Mouse (Mus musculus) midbrain, embryonic 14.5 days (tissue): ENCODE data around the gene Tradd. TPM values are rescaled to one million over a fixed set of nuclear protein-coding genes. Genes with fewer than 3 reads are reported as not detected.
A peak's percentile ranks its signal among the peaks of the same experiment; 100 is the strongest.

Experiments used
- ATAC-seq: fragments of 200-750 bp; cut with Nextera tagmentation; 2 replicates; pipeline ENCODE4 v1.8.0; 2017; ENCODE audit warnings: moderate number of reproducible peaks, moderate library complexity; ENCODE audit not compliant: low FRiP score, low TSS enrichment
- DNase-seq: peaks from one replicate; pipeline ENCODE4 v3.0.0-alpha.2; 2015
- H3K27ac ChIP-seq: fragments of 300-500 bp; sonication (generic); replicated peaks from 2 replicates; pipeline ENCODE4 v1.5.1; 2014; ENCODE audit warnings: mild to moderate bottlenecking, low read depth, low read length, moderate library complexity
- H3K27me3 ChIP-seq: fragments of 300-500 bp; sonication (generic); 2 replicates; pipeline ENCODE4 v1.6.1; 2014; ENCODE audit warnings: low read length, control low read depth, mixed read lengths; ENCODE audit not compliant: control insufficient read depth, insufficient read depth
- H3K36me3 ChIP-seq: fragments of 300-500 bp; sonication (generic); 2 replicates; pipeline ENCODE4 v1.6.1; 2014; ENCODE audit warnings: low read length, control low read depth; ENCODE audit not compliant: control insufficient read depth, insufficient read depth
- H3K4me1 ChIP-seq: fragments of 300-500 bp; sonication (generic); 2 replicates; pipeline ENCODE4 v1.6.1; 2014; ENCODE audit warnings: mild to moderate bottlenecking, antibody characterized with exemption, low read length, control low read depth; ENCODE audit not compliant: control insufficient read depth, insufficient read depth
- H3K4me2 ChIP-seq: fragments of 300-500 bp; sonication (generic); 2 replicates; pipeline ENCODE4 v1.6.1; 2014; ENCODE audit warnings: mild to moderate bottlenecking, low read length, moderate library complexity
- H3K4me3 ChIP-seq: fragments of 300-500 bp; sonication (generic); replicated peaks from 2 replicates; pipeline ENCODE4 v1.5.1; 2014; ENCODE audit warnings: low read depth, low read length
- H3K9ac ChIP-seq: fragments of 300-500 bp; sonication (generic); replicated peaks from 2 replicates; pipeline ENCODE4 v1.6.1; 2014; ENCODE audit warnings: mild to moderate bottlenecking, low read length, moderate library complexity
- H3K9me3 ChIP-seq: fragments of 300-500 bp; sonication (generic); 2 replicates; pipeline ENCODE4 v1.6.1; 2016; ENCODE audit warnings: low read length, control low read depth, mixed read lengths; ENCODE audit not compliant: control insufficient read depth
- WGBS: fragments of 180-500 bp; shearing (Covaris S2); extraction: QIAGEN DNeasy Blood & Tissue Kit; methylation state at CpG from one replicate; pipeline ENCODE4 v1.1.7; 2014; 5-methylcytosine and 5-hydroxymethylcytosine counted together
- polyA plus RNA-seq: library from polyadenylated mRNA; unstranded; fragments of >200 nt; fragmentation: Nextera tagmentation; extraction: Ambion mirVana; gene quantifications from 2 replicates; pipeline ENCODE4 v1.2.1, GENCODE M21; 2014

Gene Tradd
- polyA plus RNA-seq, 1 experiment from 2014 or later, result 15.0 TPM

DNA sequence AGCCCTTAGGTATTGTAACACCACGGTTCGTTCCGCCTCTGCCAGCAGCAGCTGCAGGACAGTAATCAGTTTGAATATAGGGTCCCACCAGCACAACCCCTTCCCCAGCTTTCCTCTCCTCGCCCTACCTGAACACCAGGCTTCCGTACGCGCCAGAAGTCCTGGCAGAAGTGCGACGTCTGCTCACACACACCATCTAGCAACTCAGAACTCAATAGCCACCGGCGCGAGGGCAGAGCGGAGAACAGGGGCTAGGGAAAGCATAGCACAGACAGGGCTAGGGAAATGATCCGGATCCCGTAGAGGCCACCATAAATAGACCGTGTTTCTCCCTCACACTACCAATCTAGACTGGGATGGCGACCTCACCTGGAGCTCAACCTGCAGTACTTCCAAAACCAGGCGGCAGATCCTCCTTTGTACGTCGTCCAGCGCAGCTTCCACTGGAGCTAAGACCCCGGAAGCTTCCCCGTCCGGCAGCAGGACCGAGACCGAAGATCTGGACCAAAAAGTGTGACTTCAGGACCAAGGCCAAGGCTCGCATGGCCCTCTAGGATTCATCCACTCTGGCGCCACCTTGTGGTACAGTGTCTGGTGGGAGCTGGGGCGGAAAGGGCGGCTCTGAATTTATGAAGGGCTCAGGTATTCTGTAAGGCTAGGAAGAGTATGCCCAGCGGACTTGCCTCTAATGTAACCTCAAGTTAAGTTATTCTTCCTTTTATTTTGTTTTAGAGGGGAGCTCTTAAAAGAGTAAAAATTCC is 26.3 kb upstream of the Tradd start:
- DNase-seq (peak; percentile 90), ATAC-seq (no peak)
- Histone ChIP-seq H3K9me3 (no peaks in the 10 kb centered on the region), H3K27ac (no peak overlapping the region), H3K4me3 (peak overlapping the region; percentile 49), H3K9ac (peak overlapping the region; percentile 7; the same call in 1 of the 2 replicates), H3K27me3 (peaks cover 10% of the 10 kb centered on the region; the same call in 1 of the 2 replicates), H3K4me1 (peaks cover 38% of the 10 kb centered on the region), H3K36me3 (no peaks in the 10 kb centered on the region), H3K4me2 (peak overlapping the region; percentile 67)
- 4% methylated on average over 31 of the region's 31 CpGs for WGBS

DNA sequence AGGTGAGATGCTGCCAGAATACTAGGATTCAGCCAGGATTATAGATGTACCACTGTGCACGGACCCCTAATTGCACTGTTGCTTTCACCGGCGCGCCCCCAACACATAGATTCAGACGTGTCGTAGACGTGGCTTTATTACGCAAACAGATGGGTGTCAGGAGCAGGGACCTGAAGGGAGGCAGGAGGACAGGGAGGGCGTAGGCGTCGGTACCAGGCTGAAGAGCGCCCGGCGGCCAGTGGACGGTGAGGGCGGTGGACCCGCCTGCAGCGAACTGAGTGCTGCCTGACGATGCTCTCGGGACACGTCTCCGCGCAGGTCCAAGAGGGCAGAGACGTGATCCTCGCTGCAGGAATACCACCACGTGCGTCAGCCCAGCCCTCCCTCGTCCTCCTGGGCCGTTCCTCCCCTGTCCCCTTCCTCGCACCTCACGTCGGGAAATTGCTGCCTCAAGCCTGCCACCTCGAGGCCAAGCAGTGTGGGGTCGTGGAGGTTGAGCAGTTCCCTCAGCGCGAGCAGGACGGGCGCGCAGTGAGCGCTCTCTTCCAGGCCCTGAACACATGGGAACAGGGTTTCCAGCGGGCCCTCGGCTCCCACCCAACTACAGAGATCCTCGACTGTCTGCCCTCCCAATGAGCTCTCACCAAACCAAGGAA is 25.5 kb upstream of the Tradd start, which contains the start of gene 4931428F04Rik:
TSS of gene 4931428F04Rik (minus strand) at position 60 of the 656 bp plus-strand sequence.
- peak within 1 kb of the TSS; percentile 94 for H3K27ac ChIP-seq
- ATAC-seq (peak; percentile 43), DNase-seq (peak; percentile 76)
- H3K4me2 ChIP-seq, result peak within 1 kb of the TSS; percentile 67
- H3K4me3 ChIP-seq, result peak within 1 kb of the TSS; percentile 49
- peaks cover 10% of the 10 kb centered on the region; the same call in 1 of the 2 replicates for H3K27me3 ChIP-seq
- WGBS, result 1% methylated on average over 43 of the region's 43 CpGs
- H3K9ac ChIP-seq, result peak within 1 kb of the TSS; percentile 66
- peaks cover 42% of the 10 kb centered on the region for H3K4me1 ChIP-seq
- no peaks in the 10 kb centered on the region for H3K9me3 ChIP-seq
- H3K36me3 ChIP-seq, result peaks cover 8% of the 10 kb centered on the region

DNA sequence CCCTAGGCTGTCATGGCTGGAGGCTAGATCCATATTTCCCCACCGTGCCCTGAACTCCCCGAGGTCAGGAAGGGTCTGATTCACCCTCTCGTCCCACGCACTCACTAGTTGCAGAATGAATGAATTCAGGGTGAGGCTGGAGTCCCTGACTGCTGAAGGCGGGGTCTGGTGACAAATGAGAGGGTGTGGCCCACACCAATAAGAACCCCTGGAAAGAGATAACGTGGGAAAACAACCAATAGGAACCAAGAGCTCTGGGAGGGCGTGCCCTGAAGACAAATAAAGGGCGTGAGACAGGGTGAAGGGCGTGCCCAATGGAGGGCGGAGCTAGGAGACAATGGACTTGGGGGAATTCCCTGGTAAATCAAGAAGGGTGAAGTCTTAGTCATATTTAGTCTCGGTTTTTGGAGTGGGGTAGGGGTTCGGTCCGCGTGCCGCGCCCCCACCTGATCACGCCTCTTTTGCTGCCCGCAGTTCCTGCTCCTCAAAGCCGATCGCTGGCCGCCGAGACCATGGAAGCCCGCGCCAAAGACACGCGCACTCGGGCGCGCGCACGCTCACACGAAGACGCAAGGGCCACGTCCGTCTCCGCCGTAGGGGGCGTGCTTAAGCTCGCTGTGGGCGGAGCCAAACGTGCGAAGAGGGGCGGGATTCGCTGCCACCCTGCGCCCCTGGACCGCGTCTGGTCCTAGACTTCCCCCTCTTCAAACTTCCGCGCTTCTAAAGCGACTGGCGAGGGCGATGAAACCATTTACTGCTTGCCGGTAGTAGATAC is 24.7 kb upstream of the Tradd start:
- Histone ChIP-seq H3K27me3 (peaks cover 10% of the 10 kb centered on the region; the same call in 1 of the 2 replicates), H3K4me3 (peak overlapping the region; percentile 49), H3K9ac (peak overlapping the region; percentile 66), H3K4me2 (peak overlapping the region; percentile 67), H3K4me1 (peaks cover 42% of the 10 kb centered on the region), H3K9me3 (no peaks in the 10 kb centered on the region), H3K27ac (peak overlapping the region; percentile 94), H3K36me3 (peaks cover 14% of the 10 kb centered on the region)
- DNase-seq (peak; percentile 100), ATAC-seq (peak; percentile 93)
- under 1% methylated on average over 53 of the region's 53 CpGs for WGBS

DNA sequence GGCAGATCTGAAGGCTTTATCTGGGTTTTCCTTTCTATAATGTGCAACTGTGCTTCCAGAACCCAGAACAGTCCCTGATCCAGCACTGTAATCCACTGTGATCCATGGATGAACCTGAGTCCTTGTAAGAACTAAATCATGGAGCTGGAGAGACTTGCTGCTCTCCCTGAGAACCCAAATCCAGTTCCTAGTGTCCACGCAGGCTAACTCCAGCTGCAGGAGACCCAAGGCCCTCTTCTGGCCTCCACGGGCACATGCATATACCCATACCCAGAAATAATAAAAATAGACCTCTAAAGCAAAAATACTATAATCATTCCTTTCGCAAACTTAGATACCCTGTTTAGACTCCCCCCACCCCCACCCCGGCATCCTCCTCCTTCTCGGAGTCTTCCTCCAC is 23.8 kb upstream of the Tradd start:
- 87% methylated on average over 5 of the region's 5 CpGs for WGBS
- peak overlapping the region; percentile 49 for H3K4me3 ChIP-seq
- no peaks in the 10 kb centered on the region for H3K9me3 ChIP-seq
- peak overlapping the region; percentile 66 for H3K9ac ChIP-seq
- peaks cover 10% of the 10 kb centered on the region; the same call in 1 of the 2 replicates for H3K27me3 ChIP-seq
- H3K4me2 ChIP-seq, result peak overlapping the region; percentile 67
- H3K36me3 ChIP-seq, result peaks cover 20% of the 10 kb centered on the region
- no peak for ATAC-seq
- DNase-seq, result no peak
- H3K4me1 ChIP-seq, result peaks cover 42% of the 10 kb centered on the region
- peak overlapping the region; percentile 94 for H3K27ac ChIP-seq

DNA sequence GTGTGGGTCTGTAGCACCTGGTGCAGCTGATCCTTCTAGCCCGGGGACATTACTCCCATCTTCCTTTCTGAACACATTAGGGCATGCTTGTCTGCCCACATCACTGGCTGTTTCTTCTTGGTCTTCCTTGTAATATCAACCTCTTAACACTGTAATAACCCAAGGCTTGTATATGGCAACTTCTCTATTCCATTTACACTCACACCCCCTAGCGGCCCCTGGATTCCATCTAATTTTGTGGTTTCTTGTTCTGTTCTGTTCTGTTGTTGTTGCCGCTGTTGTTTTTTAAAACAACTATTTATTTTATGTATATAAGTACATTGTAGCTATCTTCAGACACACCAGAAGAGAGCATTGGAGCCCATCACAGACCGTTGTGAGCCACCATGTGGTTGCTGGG is 22.5 kb upstream of the Tradd start:
- 88% methylated on average over 4 of the region's 4 CpGs for WGBS
- peak overlapping the region; percentile 67 for H3K4me2 ChIP-seq
- ATAC-seq (no peak), DNase-seq (no peak)
- peaks cover 42% of the 10 kb centered on the region for H3K4me1 ChIP-seq
- no peak overlapping the region for H3K4me3 ChIP-seq
- peak overlapping the region; percentile 20; the same call in 1 of the 2 replicates for H3K9ac ChIP-seq
- no peaks in the 10 kb centered on the region for H3K9me3 ChIP-seq
- peaks cover 34% of the 10 kb centered on the region for H3K36me3 ChIP-seq
- H3K27me3 ChIP-seq, result peaks cover 10% of the 10 kb centered on the region; the same call in 1 of the 2 replicates
- no peak overlapping the region for H3K27ac ChIP-seq

DNA sequence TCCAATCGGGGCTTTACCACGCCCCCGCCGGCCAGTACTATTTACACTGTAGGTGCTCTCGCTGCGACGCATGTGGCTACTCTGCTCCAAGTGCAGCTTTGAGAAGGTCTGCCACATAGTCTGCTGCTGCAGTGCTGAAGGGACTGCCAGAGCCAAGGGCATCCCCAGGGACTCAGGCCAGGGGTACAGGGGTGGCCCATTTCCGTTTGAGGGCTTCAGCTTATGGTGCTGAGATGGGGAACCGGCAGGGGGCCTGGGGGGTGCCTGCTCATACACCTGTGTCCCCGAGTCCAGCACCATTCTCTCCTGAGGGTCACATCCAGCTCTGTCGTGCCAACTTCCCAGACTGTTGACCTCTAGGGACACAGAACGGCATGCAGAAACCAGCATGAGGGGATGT is 21.1 kb upstream of the Tradd start:
- no peak overlapping the region for H3K9ac ChIP-seq

DNA sequence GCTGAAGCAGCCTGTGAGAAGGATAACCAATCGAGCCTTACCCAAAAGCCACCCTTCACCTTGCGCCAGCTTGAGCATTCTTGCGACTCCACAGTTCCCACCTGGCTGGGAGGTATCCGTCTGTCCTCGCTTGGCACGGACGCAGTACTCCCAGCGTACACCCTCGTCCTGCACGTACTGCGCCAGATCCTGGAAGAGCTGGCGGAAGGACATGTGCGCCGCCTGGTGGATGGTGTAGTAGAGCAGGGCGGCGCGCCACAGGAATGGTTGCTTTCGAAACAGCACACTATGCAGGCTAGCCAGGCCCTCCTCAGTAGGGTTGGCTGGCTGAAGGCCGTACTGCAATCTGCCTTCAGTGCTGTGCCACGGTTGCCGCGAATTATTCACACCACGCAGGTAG is 18.7 kb upstream of the Tradd start:
- H3K4me3 ChIP-seq, result no peak overlapping the region
- 24% methylated on average over 23 of the region's 23 CpGs for WGBS
- no peak overlapping the region for H3K27ac ChIP-seq
- no peaks in the 10 kb centered on the region for H3K9me3 ChIP-seq
- peaks cover 19% of the 10 kb centered on the region; the same call in 1 of the 2 replicates for H3K27me3 ChIP-seq
- ATAC-seq (no peak), DNase-seq (peak; percentile 44)
- H3K36me3 ChIP-seq, result peaks cover 53% of the 10 kb centered on the region
- H3K4me1 ChIP-seq, result peaks cover 34% of the 10 kb centered on the region
- no peak overlapping the region for H3K4me2 ChIP-seq
- H3K9ac ChIP-seq, result no peak overlapping the region

More for the DNA sequence above, 21.1 kb upstream of the Tradd start:
- WGBS, result 52% methylated on average over 12 of the region's 12 CpGs
- Histone ChIP-seq H3K36me3 (peaks cover 44% of the 10 kb centered on the region), H3K9me3 (no peaks in the 10 kb centered on the region), H3K4me2 (peak overlapping the region; percentile 17; the same call in 1 of the 2 replicates), H3K27me3 (peaks cover 3% of the 10 kb centered on the region; the same call in 1 of the 2 replicates), H3K4me1 (peaks cover 39% of the 10 kb centered on the region), H3K4me3 (no peak overlapping the region), H3K27ac (no peak overlapping the region)
- no peak for ATAC-seq
- DNase-seq, result no peak

DNA sequence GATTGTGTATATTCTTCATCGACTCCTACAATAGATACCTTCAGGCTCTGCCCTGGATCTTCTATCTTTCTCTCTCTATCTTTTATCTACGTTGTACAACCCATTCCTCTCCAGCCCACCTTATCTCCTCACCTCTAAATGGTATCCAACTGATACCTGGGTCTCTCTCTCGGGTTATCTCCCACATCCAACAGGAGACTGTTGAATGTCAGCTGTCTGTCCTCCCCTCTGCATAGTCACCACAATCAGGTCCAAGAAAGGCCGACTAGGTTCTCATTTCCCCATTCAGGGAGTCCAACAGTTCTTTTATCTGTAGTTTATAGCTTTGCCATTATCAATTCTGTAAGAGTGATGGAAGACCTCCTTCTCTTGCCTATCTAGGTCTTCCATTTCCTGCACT is 17.8 kb upstream of the Tradd start:
- no peak overlapping the region for H3K27ac ChIP-seq
- 91% methylated on average over 4 of the region's 4 CpGs for WGBS
- H3K9ac ChIP-seq, result no peak overlapping the region
- H3K4me2 ChIP-seq, result no peak overlapping the region
- H3K4me3 ChIP-seq, result no peak overlapping the region
- DNase-seq (no peak), ATAC-seq (no peak)
- H3K36me3 ChIP-seq, result peaks cover 53% of the 10 kb centered on the region
- H3K9me3 ChIP-seq, result no peaks in the 10 kb centered on the region
- peaks cover 27% of the 10 kb centered on the region for H3K27me3 ChIP-seq
- H3K4me1 ChIP-seq, result peaks cover 26% of the 10 kb centered on the region
